ENCODE assay signal across 17 mouse cellular contexts in the genomic region with DNA sequence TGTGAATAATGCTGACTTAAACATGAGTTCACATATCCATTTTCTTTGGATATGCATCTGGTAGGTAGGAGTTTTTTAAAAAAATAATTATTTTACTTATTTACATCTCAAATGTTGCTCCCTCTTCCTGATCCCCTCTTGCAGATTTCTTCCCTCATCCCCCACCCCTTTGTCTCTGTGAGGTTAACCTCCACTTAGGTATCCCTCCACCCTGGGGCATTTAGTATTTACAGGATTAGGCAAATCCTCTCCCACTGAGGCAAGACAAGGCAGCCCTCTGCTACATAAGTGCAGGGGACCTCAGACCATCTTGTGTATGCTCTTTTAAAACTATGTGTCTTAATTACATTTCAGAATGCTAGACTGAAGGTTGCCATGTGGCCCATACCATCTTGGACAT.
"Had no signal": no experiment of that assay in that cellular context is flagged by ENCODE, and none has a peak within 500 bp of the region (broad histone marks: within the 10 kb centered on the region; RNA-seq: fewer than 3 reads in every experiment).

No protein-coding gene starts in this region.

- H3K4me1 ChIP-seq: liver, embryonic 15.5 days; lung, embryonic 15.5 days; megakaryocyte, embryonic 14.5 days; midbrain, embryonic 13.5 days; midbrain, embryonic 15.5 days; neural tube, embryonic 12.5 days; stomach, embryonic 15.5 days had no signal

- H3K27ac ChIP-seq: liver, embryonic 15.5 days; lung, embryonic 15.5 days; macrophage; midbrain, embryonic 13.5 days; midbrain, embryonic 15.5 days; neural tube, embryonic 12.5 days; stomach, embryonic 15.5 days; stomach, postnatal 0 days had no signal

- H3K27me3 ChIP-seq: liver, embryonic 15.5 days; lung, embryonic 15.5 days; megakaryocyte, embryonic 14.5 days; midbrain, embryonic 13.5 days; midbrain, embryonic 15.5 days; neural tube, embryonic 12.5 days; stomach, embryonic 15.5 days had no signal

- H3K9me3 ChIP-seq: liver, embryonic 15.5 days; lung, embryonic 15.5 days; megakaryocyte, embryonic 14.5 days; midbrain, embryonic 13.5 days; midbrain, embryonic 15.5 days; neural tube, embryonic 12.5 days; stomach, embryonic 15.5 days had no signal

- DNase-seq: liver, postnatal 0 days; lung, adult 2 months; lung, postnatal 14 days; lung, postnatal 36 days; right cerebral cortex, postnatal 14 days; thymus, adult 2 months; thymus, postnatal 14 days; thymus, postnatal 36 days had no signal

- H3K4me3 ChIP-seq: liver, embryonic 15.5 days; lung, embryonic 15.5 days; megakaryocyte, embryonic 14.5 days; midbrain, embryonic 13.5 days; midbrain, embryonic 15.5 days; neural tube, embryonic 12.5 days; stomach, embryonic 15.5 days had no signal

- H3K36me3 ChIP-seq: liver, embryonic 15.5 days; lung, embryonic 15.5 days; midbrain, embryonic 13.5 days; midbrain, embryonic 15.5 days; neural tube, embryonic 12.5 days; stomach, embryonic 15.5 days had no signal

- H3K9ac ChIP-seq: liver, embryonic 15.5 days; liver, postnatal 0 days; lung, embryonic 15.5 days; midbrain, embryonic 13.5 days; midbrain, embryonic 15.5 days; neural tube, embryonic 12.5 days; stomach, embryonic 15.5 days had no signal
